Mouse (Mus musculus) kidney, postnatal 4 days (tissue): ENCODE data around the gene Fgr.

ENCODE experiments used
- DNase-seq, 2 experiments: peaks; one replicate each; pipeline ENCODE4 v3.0.0; 2021; ENCODE audit warnings: mixed read lengths in 2 of 2

The Fgr gene

DNA sequence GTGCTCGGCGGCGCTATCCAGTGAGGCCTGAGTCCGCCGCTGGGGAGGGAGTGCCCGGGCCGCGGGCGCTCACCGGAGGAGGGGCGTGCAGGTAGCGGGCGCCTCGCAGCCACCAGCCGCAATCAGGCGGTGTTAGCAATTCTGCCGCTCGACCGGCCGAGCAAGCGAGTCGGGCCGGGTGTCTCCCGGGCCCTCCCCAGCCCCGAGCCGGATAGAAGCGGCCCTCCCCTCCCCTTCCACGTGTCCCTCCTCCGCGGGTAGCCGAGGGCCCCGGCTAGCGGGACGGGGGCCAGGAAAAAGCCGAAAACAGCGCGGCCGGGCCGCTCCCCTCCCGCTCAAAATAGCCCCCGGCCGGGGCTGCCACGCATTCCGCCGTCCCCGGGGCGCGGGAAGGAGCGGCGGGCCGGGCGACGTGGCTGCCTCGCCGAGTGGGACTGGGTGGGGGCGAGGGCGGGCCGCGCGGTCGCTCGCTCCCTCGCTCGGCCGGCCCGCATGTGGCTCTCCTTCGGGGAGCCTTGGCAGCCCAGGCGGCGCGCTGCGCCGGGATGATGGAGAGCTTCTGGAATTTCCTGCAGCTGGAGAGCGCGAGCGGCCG is 64.7 kb downstream of the Fgr start:
- DNase-seq, result peak; percentile 81 to 88

DNA sequence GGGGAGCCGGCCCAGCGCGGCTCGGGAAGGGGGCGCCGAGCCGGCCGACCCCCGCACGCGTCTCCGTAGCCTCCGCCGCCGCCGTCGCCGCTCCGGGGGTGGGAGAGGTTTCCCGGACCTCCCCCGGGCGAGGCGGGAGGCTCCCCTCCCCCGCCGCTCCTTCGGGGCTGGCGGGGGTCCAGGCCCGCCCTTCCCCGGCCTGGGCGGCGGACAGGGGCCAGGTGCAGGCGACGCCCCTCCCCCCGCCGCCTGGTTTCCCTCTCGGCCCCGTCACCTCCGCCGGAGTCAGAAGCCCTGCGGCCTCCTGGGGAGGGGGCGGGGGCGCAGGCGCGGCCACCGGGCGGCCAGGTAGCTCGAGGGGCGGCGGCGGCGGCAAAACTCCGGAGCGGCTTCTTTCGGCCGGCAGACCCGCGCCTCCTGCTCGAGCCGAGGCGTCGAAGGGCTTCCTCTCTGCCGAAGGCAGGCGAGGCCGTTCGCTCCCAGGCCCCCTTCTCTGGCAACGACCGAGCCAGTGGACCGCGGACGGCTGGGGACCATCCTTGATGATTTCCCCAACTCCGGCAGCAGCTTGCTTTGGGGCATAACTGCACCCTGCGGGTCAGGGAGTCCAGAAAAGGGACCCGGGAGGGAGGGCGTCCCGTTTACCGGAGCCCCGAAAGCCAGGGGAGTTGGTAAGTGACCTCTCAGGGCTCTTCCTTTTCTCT is 65.4 kb downstream of the Fgr start:
- DNase-seq, result peak; percentile 73 to 82

DNA sequence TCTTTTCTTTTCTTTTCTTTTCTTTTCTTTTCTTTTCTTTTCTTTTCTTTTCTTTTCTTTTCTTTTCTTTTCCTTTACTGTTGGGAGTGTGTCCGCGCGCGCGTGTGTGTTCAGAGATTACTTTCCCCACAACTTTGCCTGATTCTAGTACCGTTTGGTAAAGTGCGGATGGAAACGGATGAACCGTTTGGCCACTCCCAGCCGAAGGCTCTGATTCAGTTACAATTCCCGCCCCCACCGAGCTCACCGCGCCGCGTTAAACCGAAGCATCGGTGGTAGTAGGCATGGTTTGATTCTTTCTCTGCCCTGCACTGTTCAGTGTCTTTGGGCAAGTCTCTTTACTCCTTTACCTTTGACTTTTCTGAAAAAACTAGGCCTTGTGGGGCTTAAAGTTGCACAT is 65.9 kb downstream of the Fgr start:
- no peak for DNase-seq

DNA sequence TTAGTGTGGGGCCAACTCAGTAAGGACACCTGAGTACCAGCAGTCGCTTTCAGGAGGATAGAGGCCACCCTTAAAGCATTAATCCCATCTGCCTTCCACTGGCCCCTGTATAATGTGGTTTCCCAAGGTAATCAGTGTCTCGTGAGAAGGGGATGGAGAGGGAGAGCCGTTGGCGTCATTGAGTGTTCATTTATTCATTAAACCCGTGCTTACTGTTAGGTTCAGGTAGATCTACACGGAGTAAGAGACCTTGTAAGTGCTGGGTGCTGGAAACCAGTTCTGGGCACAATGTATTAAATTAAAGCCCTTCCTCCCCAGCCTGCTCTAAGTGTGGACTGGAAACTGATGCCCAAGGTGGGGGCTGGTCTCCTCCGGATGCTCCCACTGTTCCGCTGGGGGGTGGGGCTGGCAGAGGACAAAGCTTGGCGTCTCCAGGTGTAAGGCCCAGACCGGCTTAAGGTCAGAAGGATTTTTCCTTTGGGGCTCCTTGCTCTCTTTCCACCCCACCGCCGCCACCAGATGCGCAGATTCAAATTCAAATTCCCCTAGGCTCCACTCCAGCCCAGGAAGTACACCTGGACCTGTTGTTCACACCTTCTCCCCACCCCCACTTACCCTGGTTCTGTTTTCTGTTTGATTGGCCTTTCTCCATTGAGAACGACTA is 66.5 kb downstream of the Fgr start:
- no peak for DNase-seq

DNA sequence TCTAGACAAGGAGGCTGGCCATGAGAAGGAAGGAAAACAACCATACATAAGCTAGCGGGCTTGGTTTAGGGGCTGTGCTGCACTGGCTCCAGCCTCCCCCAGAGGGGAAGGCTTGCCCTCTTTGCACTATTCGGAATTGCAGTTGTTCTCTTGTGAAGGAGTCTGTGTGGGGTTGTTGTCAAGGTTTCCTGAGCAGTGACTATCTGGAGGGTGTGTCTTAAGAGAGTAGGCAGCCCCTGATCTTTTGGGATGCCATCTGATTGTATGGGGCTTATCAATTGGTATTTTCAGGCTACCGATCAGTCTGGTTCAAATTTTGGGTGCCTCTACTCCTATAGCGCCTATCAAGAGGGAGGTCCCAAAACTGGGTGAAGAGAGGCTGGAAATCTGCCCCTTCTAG is 68.3 kb downstream of the Fgr start:
- DNase-seq, result no peak

DNA sequence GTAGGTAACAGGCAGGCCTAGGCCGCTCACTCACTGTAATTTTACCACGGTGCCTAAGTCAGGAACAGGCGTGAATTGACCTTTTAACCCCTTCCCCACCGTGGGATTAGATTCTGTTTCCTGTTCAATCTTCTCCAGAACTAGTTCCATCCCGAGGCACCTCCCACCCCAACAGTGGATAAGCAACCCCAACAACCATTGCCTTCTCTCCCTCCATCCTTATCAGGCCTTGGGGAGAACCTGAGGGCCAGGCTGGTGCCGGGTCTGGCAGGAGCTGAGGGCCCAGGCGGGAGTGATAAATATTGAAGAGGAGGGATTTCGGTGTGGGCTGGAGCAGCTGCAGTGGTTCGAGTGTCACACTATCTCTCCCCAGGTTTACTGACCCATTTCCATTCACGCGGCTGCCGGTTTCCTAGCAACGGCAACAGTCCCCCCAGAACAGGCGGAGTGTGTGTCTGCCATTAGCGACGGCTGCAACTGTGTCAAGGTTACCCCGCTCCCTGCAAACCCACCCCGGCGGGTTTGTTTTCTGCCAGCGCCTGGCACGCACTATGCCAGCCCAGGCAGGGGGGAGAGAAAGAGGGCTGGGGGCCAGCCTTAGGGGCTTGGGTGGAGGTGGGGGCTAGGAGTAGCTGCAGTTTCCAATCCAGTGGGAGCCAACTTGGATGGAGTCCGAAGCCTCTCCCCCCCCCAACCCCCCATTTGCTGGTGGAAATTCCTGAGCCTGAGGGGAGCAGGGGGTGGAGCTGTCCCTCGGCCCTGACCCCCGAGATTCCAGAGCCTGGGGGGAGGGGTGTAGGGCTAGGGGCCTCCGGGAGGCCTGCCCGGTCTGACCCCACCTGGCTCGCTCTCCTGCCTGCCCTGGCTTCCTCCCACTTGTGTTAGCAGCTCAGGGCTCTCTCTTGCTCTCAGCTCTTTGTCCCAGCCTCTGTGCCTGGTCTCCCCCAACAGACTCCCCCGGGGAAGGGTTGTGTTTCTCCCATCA is 69.0 kb downstream of the Fgr start:
- peak; percentile 63 to 75 for DNase-seq

DNA sequence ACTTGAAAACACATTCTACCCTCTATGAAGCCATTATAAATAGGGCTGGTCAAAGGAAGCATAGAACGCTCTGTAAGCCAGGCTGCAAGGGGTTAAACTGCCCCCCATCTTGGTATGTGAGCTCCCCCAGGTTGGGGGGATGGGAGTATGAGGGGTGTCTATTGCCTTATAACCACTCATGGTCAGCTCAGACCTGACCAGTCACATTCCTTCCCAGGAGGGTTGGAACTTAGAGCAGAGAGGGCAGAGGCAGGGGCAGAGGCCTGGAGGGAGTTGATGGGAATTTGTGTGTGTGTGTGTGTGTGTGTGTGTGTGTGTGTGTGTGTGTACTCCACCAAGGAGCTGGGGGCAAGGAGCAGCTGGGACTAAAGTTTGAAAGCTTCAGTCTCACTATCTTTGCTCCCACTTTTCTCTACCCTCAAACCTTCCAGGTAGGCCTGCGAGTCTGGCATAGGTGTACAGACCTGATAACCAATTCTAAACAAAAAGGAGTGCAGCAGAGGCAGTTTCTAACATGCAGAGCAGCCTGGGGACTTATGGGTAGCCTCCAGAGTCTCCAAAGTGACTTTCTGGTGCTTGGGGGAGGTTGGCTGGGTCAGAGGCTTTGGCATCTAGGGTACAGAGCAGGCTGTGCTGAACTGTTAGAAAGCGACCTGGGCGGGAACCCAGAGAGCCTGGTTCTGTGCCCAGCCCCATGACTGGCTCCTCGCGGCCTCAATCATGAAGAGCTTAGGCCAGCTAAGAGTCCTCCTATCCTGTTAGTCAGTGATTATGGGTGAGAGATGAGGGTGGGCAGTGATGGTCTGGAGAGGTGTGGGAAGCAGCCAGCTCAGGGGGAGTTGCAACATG is 70.1 kb downstream of the Fgr start:
- DNase-seq, result peak in 1 of 2 experiments; percentile 67

DNA sequence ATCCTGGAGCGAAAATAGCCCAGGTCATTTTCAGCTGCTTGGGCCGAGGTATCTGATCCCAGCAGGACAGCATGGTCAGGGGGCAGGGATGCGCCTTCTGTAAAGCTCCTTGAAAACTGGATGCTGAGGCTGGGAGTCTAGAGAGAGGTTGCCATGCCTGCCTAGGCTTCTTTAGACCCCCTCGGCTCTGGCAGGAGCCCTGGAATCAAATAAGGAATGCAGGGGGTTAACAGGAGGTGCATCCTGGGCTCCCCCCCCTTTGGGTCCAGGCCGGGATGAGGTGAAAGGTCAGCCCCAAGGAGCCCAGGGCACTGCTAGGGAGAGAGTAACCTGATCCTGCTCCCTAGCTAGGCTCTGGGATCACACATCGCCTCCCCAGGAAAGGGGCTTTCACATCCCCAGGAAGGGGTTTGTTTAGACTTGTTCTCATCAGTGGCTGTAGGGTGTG is 70.8 kb downstream of the Fgr start:
- DNase-seq, result no peak

DNA sequence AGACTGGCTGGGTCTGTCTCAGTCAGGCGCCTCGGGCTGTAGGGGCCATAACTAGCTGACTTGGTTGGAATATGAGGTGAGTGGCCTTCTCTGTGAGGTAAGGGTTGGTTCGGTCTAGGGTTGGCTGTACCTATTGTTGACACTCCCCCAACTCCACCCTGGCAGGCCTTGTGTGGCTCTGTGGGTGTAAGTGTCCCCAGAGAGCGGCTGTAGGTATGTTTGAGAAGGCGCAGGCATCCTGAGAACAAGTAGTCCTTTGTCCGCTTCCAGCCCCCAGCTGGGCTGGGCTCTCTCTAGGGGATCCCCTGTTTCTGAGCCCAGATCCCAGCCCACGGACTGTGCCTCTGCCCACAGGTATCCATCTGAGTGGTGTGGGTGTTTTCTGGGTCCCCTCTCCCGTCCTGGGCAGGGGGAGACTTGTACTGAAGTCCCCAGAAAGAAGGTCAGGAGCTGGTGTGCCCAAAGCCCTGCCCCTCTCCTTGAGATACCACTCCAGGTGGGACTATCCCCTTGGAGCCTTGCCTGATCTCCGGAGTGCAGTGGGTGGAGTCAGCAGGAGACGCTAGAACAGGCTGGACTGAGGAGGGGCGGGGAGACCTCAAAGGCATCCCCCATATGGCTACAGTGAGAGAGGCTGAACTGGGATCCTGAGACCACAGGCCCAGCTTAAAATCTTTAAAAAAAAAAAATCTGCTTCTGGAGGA is 72.0 kb downstream of the Fgr start:
- DNase-seq, result no peak

DNA sequence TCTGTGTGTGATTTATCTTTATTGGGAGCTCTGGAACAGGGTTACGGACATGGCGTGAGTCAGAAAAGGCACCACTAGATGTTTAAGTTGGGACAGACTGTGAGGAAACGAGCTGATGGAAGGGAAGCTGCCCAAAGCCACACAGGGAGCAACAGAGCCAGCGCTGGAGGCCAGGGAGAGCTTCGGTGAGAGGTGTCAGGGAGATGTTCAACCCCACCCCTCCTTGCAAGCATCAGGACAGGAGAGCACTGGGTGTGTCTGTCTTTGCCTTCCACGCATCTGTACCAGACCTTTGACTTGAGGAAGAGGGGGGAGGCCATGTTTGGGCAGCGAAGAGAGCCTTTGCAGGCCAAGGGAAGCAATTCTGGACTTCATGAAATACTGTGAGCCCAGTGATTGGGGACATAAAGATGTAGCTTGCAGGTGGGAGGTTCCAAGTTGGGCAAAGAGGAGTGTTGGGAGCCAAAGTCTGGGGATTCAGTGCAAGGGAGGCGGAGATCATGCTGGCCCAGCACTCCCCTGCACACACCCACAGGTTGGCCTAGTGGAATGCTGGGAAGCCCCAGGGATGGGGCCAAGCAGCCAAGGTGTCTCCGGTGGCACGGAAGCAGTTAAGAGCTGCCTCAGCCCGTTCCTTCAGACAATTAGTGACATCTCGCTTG is 72.9 kb downstream of the Fgr start:
- DNase-seq, result peak in 1 of 2 experiments; percentile 66

DNA sequence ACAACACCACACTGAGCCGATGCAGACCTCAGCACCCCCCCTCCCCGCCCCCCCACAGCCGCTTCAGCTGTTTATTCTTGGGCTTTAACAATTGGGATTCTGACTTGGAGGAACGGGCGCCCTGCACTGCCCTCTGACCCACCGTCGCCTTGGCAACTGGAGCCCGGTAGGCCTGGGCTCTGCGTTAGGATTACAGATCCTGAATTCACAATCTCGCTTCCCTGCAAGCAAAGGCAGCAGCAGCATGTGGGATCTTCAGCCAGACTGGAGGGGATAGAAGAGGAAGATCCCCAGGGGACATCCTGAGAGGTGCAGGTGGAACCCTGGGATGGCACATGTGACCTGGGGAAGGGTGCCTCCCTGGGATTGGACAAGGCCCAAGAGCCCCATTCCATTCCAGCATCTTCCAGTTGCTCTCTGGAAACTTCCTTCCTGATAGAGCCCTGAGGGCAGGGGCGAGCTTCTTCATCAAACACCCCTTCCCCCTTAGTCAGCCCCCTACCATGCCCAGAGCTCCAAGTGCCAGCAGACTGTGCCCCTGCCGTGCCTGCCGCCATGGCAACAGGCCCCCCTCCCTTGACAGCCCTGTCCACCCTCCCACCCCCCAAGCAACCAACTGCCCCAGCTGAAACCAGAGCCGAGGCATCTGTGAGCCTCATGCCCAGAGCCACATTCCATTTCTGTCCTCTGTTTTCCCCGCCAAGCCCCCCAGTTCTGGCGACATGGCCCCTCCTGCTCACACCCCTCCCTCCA is 73.6 kb downstream of the Fgr start:
- DNase-seq, result peak in 1 of 2 experiments; percentile 61

DNA sequence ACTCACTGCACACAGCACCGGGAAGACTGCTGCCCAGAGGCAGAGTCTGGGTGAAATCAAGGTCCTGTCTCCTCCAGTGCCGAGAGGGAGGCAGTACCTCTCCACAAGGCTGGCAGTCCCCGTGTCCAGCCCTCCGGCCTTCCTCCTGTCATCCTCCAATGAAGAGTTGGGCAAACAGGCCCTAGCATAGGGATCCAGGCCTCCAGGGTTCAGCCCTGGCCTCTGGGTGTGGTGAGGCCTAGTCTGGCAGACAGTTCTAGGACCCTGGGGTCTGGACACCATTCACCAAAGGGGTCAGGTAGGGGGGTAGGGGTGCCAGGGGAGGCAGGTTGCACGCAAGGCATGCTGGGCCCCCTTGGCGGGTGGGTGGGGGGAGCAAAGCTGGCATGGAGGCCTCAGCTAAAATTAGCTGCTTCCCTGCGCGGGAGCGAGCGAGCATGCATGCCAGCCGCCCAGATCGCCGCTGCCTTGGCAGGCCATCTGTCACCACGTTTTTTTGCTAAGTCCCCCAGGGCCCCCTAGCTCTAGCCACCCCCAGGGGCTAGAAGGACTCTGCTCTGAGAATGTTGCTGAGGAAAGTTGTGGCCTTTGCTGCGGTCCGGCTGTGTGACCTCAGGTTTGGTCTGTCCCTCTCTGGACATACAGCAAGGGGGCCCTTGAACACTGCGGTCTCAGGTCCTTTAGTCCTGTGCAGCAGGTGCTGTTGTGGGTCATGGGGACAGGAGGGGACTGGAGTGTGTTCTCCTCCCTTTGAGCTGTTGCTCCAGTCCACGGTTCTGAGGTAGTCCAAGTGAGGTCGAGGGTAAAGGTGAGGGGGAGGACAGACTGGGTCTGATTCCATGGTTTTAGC is 75.4 kb downstream of the Fgr start:
- no peak for DNase-seq

DNA sequence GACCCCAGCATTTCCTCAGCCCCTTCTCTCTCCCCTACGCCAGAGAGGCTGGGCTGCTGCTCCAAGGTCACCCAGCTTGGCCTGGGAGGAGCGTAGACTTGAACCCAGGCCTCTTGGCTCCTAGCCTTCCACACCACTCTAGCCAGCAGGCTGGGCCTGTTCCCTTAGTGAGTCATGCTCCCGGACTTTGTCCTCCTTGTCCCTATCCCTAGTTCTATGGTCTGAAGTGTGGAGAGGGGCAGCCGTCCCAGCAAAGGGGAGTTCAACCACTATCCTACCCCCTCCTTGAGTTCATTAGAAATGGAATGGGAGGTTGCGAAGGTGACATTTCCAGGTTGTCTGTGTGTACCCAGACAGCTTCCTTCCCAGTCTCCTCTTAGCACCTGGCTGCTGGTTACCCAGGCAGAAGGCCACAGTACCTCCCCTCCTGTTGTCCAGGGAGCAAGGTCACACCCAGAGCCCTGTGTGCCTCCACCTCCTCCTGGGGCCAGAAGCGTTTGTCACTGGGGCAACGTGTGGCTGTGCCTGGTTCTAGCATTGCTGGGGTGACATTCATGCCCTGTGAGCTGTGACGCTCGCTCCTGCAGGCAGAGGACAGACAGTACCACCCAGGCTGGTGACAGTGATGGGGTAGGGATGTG is 76.4 kb downstream of the Fgr start:
- no peak for DNase-seq

DNA sequence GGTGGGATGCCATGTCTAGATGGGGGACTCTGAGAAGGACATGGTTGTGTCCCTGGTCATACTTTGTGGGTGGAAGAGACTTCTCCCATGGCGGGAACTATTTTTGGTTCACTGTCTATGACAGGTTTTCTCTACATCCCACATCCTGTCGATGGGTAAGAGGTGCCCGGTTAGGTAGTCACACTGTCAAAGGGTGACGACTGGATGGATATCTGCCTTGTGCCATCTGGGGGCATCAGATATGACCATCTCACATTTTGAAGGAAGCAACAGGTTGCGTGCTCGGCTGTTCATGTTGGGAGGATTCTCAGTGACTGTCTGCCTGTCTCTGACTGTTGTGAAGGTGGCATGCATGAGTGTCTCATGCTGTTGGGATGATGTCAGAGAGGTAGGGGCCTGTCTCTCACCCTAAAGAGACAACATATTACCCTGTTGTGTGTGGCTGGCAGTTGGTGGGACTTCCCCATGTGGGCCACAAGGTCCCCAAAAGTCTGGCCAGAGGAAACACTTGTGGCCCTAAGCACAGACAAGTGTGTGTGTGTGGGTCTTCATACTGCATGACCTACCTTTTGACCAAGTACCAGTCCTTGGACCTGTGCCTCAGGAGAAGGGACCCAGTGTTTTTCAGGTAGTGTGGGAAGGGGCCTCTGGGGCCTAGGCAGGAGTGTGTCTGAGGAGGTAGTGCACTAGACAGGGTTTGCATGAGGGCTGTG is 77.1 kb downstream of the Fgr start:
- no peak for DNase-seq

DNA sequence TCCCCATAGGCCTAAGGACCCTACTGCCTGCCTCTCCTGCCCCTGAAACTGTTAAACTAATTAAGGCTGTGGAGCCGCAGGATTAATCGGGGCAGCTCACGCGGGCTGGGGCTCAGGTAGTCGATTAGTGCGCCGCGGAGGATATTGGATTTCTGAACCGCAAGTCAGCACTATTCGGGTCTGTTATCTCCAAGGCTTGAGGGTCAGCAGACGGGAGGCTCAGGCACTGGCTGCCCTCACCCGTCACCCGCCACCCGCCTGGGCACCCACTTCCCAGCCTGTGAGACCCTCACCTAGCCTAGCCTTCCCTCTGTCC is 77.6 kb downstream of the Fgr start:
- DNase-seq, result no peak
